Mouse (Mus musculus): Measurements from ENCODE around the gene Nub1.

- TF ChIP-seq CTCF (IDR thresholded peaks at IDR 0.05; ENCODE audit: low read depth, low read length) (no peak), GATA1 (IDR thresholded peaks at IDR 0.05; ENCODE audit: borderline replicate concordance, low read length) (no peak)
These were observed 11.4 kb downstream of the Nub1 start for GRCm38 (mm10) chr5:24696704-24697103.

All from G1E (cell line).